Mouse (Mus musculus): ENCODE measurements around the gene Bcl7a. TPM values are rescaled to one million over a fixed set of nuclear protein-coding genes. Genes with fewer than 3 reads are reported as not detected.

Gene Bcl7a
- polyA plus RNA-seq, 2 experiments from 2014 or later: 5.3 to 6.0 TPM

- ATAC-seq: no peak
These were observed 80.3 kb downstream of the Bcl7a start for GRCm38 (mm10) chr5:123423885-123424284.

Other genes with a start within 250 kb of the Bcl7a start
- 10 to 100 TPM; 54.3 to 75.1 TPM for gene Rhof, start 211.1 kb upstream of the Bcl7a start, polyA plus RNA-seq (2017; shearing (Covaris generic))
- 10 to 100 TPM; 12.5 to 12.9 TPM for gene Setd1b, start 201.6 kb upstream of the Bcl7a start, polyA plus RNA-seq (2017; shearing (Covaris generic))
- 10 to 100 TPM; 31.6 to 42.2 TPM for gene Psmd9, start 174.4 kb upstream of the Bcl7a start, polyA plus RNA-seq (2017; shearing (Covaris generic))
- not detected for gene Hpd, start 161.1 kb upstream of the Bcl7a start, polyA plus RNA-seq (2017; shearing (Covaris generic))
- gene Wdr66, start 91.7 kb upstream of the Bcl7a start, polyA plus RNA-seq (2017; shearing (Covaris generic)): 1 to 10 TPM in 1 of 2 experiments, under 1 TPM in 1; 0.54 to 1.4 TPM
- 10 to 100 TPM; 14.7 to 17.5 TPM for gene Mlxip, start 51.0 kb downstream of the Bcl7a start, polyA plus RNA-seq (2017; shearing (Covaris generic))
- not detected for gene Lrrc43, start 145.5 kb downstream of the Bcl7a start, polyA plus RNA-seq (2017; shearing (Covaris generic))
- gene Il31, start 145.7 kb downstream of the Bcl7a start, polyA plus RNA-seq (2017; shearing (Covaris generic)): not detected
- gene B3gnt4, start 166.6 kb downstream of the Bcl7a start, polyA plus RNA-seq (2017; shearing (Covaris generic)): under 1 TPM in 1 of 2 experiments, not detected in 1; 0.33 TPM
- 10 to 100 TPM; 70.9 to 85.2 TPM for gene Diablo, start 180.3 kb downstream of the Bcl7a start, polyA plus RNA-seq (2017; shearing (Covaris generic))
- gene Gm49027, start 181.7 kb downstream of the Bcl7a start, polyA plus RNA-seq (2017; shearing (Covaris generic)): not detected
- gene Vps33a, start 229.2 kb downstream of the Bcl7a start, polyA plus RNA-seq (2017; shearing (Covaris generic)): 10 to 100 TPM; 33.9 to 36.8 TPM

Data from activated CD4-positive, CD25-positive, alpha-beta regulatory T cell, adult 4 months (primary cell).